Mouse (Mus musculus): ENCODE results near the gene Mlf2.

GRCm38 (mm10) chr6:124903580-124904151, 27.5 kb upstream of the Mlf2 start:
- TF ChIP-seq POLR2A (IDR thresholded peaks at IDR 0.05; ENCODE audit: low read depth, low read length) (peak; percentile 14), CTCF (conservative IDR thresholded peaks at IDR 0.05; ENCODE audit: insufficient read depth, insufficient read length, low read depth, low read length) (peak; percentile 98)
